Mouse (Mus musculus) hindbrain, embryonic 11.5 days (tissue): Measurements from ENCODE around the gene Masp2. TPM values are rescaled to one million over a fixed set of nuclear protein-coding genes. Genes with fewer than 3 reads are reported as not detected.
A peak's percentile ranks its signal among the peaks of the same experiment; 100 is the strongest.

Source experiments
- ATAC-seq: fragments of 200-750 bp; cut with Nextera tagmentation; 2 replicates; pipeline ENCODE4 v1.8.0; 2017; ENCODE audit warnings: mild to moderate bottlenecking, moderate TSS enrichment, moderate library complexity; ENCODE audit not compliant: low FRiP score
- DNase-seq: peaks from one replicate; pipeline ENCODE4 v3.0.0-alpha.2; 2015; ENCODE audit warnings: low spot score
- H3K27ac ChIP-seq: fragments of 300-500 bp; sonication (generic); 2 replicates; pipeline ENCODE4 v1.5.1; 2014; ENCODE audit warnings: mild to moderate bottlenecking, low read depth, low read length
- H3K27me3 ChIP-seq: fragments of 300-500 bp; sonication (generic); 2 replicates; pipeline ENCODE4 v1.6.1; 2014; ENCODE audit warnings: mild to moderate bottlenecking, low read length, moderate library complexity, mixed read lengths; ENCODE audit not compliant: control insufficient read depth, insufficient read depth
- H3K36me3 ChIP-seq: fragments of 300-500 bp; sonication (generic); 2 replicates; pipeline ENCODE4 v1.6.1; 2014; ENCODE audit warnings: mild to moderate bottlenecking, low read length, moderate library complexity, mixed read lengths; ENCODE audit not compliant: control insufficient read depth, insufficient read depth
- H3K4me1 ChIP-seq: fragments of 300-500 bp; sonication (generic); replicated peaks from 2 replicates; pipeline ENCODE4 v1.6.1; 2014; ENCODE audit warnings: low read length, mixed read lengths; ENCODE audit not compliant: control insufficient read depth, insufficient read depth
- H3K4me2 ChIP-seq: fragments of 300-500 bp; sonication (generic); replicated peaks from 2 replicates; pipeline ENCODE4 v1.6.1; 2014; ENCODE audit warnings: mild to moderate bottlenecking, low read depth, low read length
- H3K4me3 ChIP-seq: fragments of 300-500 bp; sonication (generic); 2 replicates; pipeline ENCODE4 v1.5.1; 2014; ENCODE audit warnings: low read depth, low read length
- H3K9ac ChIP-seq: fragments of 300-500 bp; sonication (generic); 2 replicates; pipeline ENCODE4 v1.6.1; 2014; ENCODE audit warnings: low read depth, low read length
- H3K9me3 ChIP-seq: fragments of 300-500 bp; sonication (generic); 2 replicates; pipeline ENCODE4 v1.6.1; 2016; ENCODE audit warnings: low read length; ENCODE audit not compliant: control insufficient read depth
- WGBS: fragments of 180-500 bp; shearing (Covaris S2); extraction: QIAGEN DNeasy Blood & Tissue Kit; methylation state at CpG from one replicate; pipeline ENCODE4 v1.1.7; 2014; 5-methylcytosine and 5-hydroxymethylcytosine counted together
- polyA plus RNA-seq: library from polyadenylated mRNA; unstranded; fragments of >200 nt; fragmentation: Nextera tagmentation; extraction: Ambion mirVana; gene quantifications from 2 replicates; pipeline ENCODE4 v1.2.1, GENCODE M21; 2014

The Masp2 gene
- 0.15 and 0.25 TPM in 2 replicates for polyA plus RNA-seq

DNA sequence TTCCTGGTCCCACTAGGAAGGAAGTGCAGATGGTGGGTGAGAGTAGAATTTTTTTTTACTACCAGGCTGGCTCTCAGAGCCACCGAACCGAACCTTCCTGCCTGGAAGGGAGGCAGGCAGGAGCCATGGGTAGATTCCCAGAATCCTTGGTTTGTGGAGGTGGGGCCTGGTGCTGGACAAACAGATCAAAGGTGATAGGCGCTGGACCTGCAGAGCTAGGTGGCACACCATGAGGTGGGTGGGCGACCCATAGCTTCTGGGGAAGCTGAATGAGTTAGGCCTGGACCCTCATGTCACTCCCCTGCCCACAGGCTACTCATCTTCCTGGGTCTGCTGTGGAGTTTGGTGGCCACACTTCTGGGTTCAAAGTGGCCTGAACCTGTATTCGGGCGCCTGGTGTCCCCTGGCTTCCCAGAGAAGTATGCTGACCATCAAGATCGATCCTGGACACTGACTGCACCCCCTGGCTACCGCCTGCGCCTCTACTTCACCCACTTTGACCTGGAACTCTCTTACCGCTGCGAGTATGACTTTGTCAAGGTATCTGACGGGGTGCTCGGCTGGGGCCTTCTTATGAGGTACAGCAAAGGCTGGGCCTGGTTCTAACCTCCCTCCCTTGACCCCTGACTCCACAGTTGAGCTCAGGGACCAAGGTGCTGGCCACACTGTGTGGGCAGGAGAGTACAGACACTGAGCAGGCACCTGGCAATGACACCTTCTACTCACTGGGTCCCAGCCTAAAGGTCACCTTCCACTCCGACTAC lies at the start of gene Masp2:
Gene Masp2 (plus strand): TSS at position 198 of the 764 bp plus-strand sequence.
- DNase-seq (no peak), ATAC-seq (no peak)
- no peaks in the 10 kb centered on the region for H3K9me3 ChIP-seq
- WGBS, result 86% methylated on average over 14 of the region's 14 CpGs
- no peak within 1 kb of the TSS for H3K9ac ChIP-seq
- H3K27ac ChIP-seq, result no peak within 1 kb of the TSS
- no peaks in the 10 kb centered on the region for H3K36me3 ChIP-seq
- H3K4me3 ChIP-seq, result no peak within 1 kb of the TSS
- H3K4me2 ChIP-seq, result no peak within 1 kb of the TSS
- H3K4me1 ChIP-seq, result no peaks in the 10 kb centered on the region
- no peaks in the 10 kb centered on the region for H3K27me3 ChIP-seq

DNA sequence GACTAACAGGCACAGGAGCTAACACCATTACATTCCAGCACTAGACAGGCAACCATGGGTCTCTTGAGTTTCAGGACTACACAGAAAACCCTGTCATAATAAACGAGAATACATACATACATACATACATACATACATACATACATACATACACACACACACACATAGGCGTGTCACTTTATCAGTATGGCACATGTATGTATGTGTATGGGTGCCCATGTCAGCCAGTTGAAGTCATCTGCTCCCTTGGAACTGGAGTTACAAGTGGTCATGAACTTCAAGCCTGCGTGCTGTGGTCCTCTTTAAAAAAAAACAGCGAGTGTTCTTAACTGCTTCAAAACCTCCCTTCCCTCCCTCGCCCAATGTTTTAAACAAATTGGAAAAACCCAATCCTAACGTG lies 44.6 kb upstream of the Masp2 start:
- H3K9me3 ChIP-seq, result no peaks in the 10 kb centered on the region
- 40% methylated on average over 6 of the region's 6 CpGs for WGBS
- H3K27ac ChIP-seq, result no peak overlapping the region
- peak overlapping the region; percentile 53 for H3K4me2 ChIP-seq
- H3K36me3 ChIP-seq, result peaks cover 29% of the 10 kb centered on the region
- H3K9ac ChIP-seq, result peak overlapping the region; percentile 96
- H3K4me1 ChIP-seq, result no peaks in the 10 kb centered on the region
- H3K27me3 ChIP-seq, result no peaks in the 10 kb centered on the region
- peak; percentile 32; the same call in 1 of the 2 replicates for ATAC-seq
- DNase-seq, result no peak
- H3K4me3 ChIP-seq, result peak overlapping the region; percentile 85

DNA sequence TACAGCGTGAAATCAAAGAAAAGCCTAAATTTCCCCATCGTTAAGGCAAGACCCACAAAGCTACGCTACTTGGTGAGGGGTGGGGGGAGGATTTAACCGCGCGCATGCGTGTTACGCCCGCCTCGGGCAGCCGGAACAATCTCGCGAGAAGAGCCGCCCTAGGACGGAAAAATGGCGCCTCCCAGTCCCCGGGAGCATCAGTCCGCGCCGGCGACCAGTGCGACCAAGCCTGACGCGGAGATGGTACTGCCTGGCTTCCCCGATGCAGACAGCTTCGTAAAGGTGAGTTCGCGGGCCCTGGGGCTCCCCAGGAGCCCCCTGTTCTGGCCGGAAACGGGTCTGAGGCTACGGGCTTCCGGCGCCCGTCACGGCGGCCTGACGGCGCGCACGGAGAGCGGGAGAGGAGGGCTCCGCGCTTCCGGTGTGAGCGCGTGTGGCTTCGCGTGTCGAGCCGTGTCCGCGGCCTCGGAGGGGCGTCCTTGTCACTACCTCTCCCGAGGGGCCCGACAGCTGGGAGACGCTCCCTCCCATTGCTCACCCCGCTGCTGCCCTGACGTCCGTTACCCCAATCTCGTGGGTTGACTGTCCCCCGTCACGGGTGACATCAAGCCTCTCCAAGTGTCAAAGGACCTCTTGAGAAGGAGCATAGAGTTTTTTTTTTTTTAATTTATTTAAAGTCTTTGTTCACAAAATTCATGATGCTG lies 43.9 kb upstream of the Masp2 start, which contains the start of gene Exosc10:
Gene Exosc10 (plus strand): TSS at position 133 of the 704 bp plus-strand sequence.
- H3K36me3 ChIP-seq, result peaks cover 32% of the 10 kb centered on the region
- WGBS, result under 1% methylated on average over 63 of the region's 63 CpGs

DNA sequence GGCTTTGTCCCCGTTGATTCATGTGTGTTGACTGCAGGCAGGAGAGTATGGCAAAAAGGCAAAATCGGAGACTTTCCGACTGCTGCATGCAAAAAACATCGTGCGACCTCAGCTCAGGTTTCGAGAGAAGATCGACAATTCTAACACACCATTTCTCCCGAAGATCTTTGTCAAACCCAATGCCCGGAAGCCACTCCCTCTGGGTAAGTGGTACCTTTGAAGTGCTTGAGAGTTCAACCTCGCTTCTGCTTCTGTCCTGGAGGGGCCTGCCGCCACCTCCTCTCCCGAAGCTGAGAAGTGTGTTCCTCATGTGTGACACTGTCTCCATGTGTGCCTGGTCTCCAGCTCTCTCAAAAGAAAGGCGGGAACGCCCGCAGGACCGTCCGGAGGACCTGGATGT lies 39.7 kb upstream of the Masp2 start:
- no peak overlapping the region for H3K9ac ChIP-seq
- no peaks in the 10 kb centered on the region for H3K27me3 ChIP-seq
- peaks cover 49% of the 10 kb centered on the region for H3K36me3 ChIP-seq
- no peaks in the 10 kb centered on the region for H3K4me1 ChIP-seq
- no peak overlapping the region for H3K4me2 ChIP-seq
- 92% methylated on average over 17 of the region's 17 CpGs for WGBS
- DNase-seq, result no peak
- no peak overlapping the region for H3K27ac ChIP-seq
- no peak for ATAC-seq
- H3K9me3 ChIP-seq, result no peaks in the 10 kb centered on the region
- H3K4me3 ChIP-seq, result no peak overlapping the region

More for the DNA sequence above, 43.9 kb upstream of the Masp2 start, which contains the start of gene Exosc10:
- DNase-seq (peak; percentile 95), ATAC-seq (peak; percentile 92)
- Histone ChIP-seq H3K4me3 (peak within 1 kb of the TSS; percentile 85), H3K4me1 (no peaks in the 10 kb centered on the region), H3K9ac (peak within 1 kb of the TSS; percentile 96), H3K27ac (peak within 1 kb of the TSS; percentile 92), H3K9me3 (no peaks in the 10 kb centered on the region), H3K4me2 (peak within 1 kb of the TSS; percentile 53), H3K27me3 (no peaks in the 10 kb centered on the region)

DNA sequence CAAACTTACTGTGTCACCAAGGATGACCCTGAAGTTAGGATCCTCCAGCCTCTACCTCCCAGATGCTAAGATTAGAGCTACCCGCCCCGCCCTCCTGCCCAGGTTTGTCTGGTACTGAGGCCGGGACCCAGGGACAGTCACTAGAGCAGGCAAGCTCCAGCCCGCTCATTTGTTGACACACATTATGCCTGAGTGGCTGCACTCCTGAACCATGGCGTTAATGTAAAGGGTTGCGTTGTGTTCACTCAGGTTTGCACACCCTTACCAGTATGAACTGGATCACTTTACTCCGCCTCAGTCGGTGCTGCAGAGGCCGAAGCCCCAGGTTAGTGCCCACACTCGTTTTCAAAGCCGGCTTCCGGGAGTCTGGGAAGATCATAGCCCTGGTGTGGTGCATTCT lies 38.8 kb upstream of the Masp2 start:
- Histone ChIP-seq H3K27me3 (no peaks in the 10 kb centered on the region), H3K4me1 (no peaks in the 10 kb centered on the region), H3K27ac (no peak overlapping the region), H3K36me3 (peaks cover 49% of the 10 kb centered on the region), H3K4me3 (no peak overlapping the region), H3K9ac (no peak overlapping the region), H3K9me3 (no peaks in the 10 kb centered on the region), H3K4me2 (no peak overlapping the region)
- DNase-seq, result no peak
- ATAC-seq, result no peak
- 97% methylated on average over 12 of the region's 12 CpGs for WGBS

DNA sequence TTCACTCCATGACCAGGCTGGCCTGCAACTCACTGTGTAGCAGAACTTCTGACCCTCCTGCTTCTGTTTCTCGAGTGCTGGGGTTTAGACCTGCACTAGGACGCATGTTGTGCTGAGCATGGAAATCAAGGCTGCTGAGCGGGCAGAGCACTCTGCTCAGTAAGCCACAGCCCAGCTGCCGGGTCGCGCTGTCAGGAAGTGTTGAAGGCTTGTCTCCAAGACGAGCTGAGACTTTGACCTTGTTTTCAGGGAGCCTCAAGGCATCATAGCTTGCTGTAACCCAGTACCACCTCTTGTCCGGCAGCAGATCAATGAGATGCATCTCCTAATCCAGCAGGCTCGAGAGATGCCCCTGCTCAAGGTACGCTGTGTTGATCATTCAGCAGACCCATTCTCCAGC lies 32.2 kb upstream of the Masp2 start:
- ATAC-seq, result no peak
- Histone ChIP-seq H3K36me3 (peaks cover 39% of the 10 kb centered on the region), H3K27me3 (no peaks in the 10 kb centered on the region), H3K9me3 (no peaks in the 10 kb centered on the region), H3K9ac (no peak overlapping the region), H3K4me1 (no peaks in the 10 kb centered on the region), H3K4me2 (no peak overlapping the region), H3K27ac (no peak overlapping the region), H3K4me3 (no peak overlapping the region)
- 93% methylated on average over 10 of the region's 10 CpGs for WGBS
- no peak for DNase-seq

DNA sequence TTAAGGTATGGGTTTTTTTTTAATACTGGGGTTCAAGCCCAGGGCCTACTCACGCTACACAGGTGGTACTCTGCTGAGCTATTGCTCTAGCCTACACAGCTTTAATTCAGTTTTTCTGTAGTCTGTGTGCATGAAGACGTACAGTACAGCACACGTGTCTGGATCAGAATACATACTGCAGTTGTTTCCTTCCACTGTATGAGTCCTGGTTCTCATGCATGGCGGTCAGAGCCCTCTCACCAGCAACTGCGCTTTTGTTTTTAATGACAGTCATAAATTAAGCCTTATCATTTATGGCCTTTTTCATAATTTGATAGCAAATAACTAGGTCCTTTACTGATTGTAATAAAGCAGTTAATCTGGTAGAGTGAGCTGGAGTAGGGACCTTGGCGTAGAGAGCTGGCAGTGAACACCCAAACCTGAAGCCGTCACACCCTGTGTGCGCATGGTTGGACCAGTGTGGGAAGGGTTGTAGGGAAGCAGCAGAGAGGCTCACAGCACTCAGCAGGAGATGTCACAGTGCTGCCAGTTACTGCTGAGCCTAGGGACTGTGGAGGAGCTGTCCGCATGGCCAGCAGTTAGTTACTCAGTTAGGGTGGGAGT lies 31.6 kb upstream of the Masp2 start:
- Histone ChIP-seq H3K4me3 (no peak overlapping the region), H3K4me1 (no peaks in the 10 kb centered on the region), H3K4me2 (no peak overlapping the region), H3K27ac (no peak overlapping the region), H3K36me3 (peaks cover 39% of the 10 kb centered on the region), H3K27me3 (no peaks in the 10 kb centered on the region), H3K9ac (no peak overlapping the region), H3K9me3 (no peaks in the 10 kb centered on the region)
- DNase-seq (no peak), ATAC-seq (no peak)
- 97% methylated on average over 9 of the region's 9 CpGs for WGBS

DNA sequence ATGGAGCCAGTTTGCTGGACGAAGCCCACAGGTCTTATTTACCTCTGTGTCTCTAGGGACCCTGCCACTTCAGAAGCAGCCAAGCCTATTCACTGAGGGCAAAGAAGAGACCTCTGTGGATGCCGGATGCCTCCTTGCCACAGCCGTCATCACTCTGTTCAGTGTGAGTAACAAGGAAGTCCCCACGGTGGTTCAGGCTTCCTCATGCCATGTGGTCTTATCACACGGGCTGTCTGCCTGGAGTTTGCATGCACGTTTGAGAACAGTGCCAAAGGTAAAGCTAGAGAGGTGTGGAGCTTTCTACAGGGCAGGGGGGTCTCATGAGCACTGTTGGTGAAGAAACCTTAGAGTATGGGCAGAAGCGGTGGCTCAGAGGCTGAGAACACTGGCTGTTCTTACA lies 29.1 kb upstream of the Masp2 start:
- no peaks in the 10 kb centered on the region for H3K27me3 ChIP-seq
- no peak for DNase-seq
- WGBS, result 90% methylated on average over 7 of the region's 7 CpGs
- no peak overlapping the region for H3K4me2 ChIP-seq
- H3K9me3 ChIP-seq, result no peaks in the 10 kb centered on the region
- H3K9ac ChIP-seq, result no peak overlapping the region
- no peaks in the 10 kb centered on the region for H3K4me1 ChIP-seq
- no peak for ATAC-seq
- H3K27ac ChIP-seq, result no peak overlapping the region
- no peak overlapping the region for H3K4me3 ChIP-seq
- peaks cover 31% of the 10 kb centered on the region for H3K36me3 ChIP-seq
